Mouse (Mus musculus) bone marrow, adult 2 months (tissue): ENCODE measurements at regions not wholly inside any gene's neighbourhood (a gene's known extent, or its start where the extent isn't known, plus 50 kb on each side); places are given as distances from the start of the nearest gene placed in this dataset.

Source experiments
- H3K27ac ChIP-seq: fragments of 200-500 bp; 2 replicates; pipeline ENCODE4 v1.5.1; 2012; ENCODE audit warnings: low read depth, mild to moderate bottlenecking, control low read depth, inconsistent platforms, low read length; ENCODE audit not compliant: control insufficient read depth, poor library complexity, insufficient read depth
- H3K4me1 ChIP-seq: fragments of 200-500 bp; 2 replicates; pipeline ENCODE4 v1.6.1; 2011; ENCODE audit warnings: low read length; ENCODE audit not compliant: control insufficient read depth, insufficient read depth
- H3K4me3 ChIP-seq: fragments of 200-500 bp; replicated peaks from 2 replicates; pipeline ENCODE3; 2011; ENCODE audit warnings: mild to moderate bottlenecking, low read depth, low read length, control low read depth; ENCODE audit not compliant: control insufficient read depth
- CTCF ChIP-seq: fragments of 200-500 bp; IDR thresholded peaks from 2 replicates; pipeline ENCODE4 v1.5.1; 2011; ENCODE audit warnings: low read length, control low read depth; ENCODE audit not compliant: control insufficient read depth, insufficient read depth
- POLR2A ChIP-seq: fragments of 200-500 bp; IDR thresholded peaks from 2 replicates; pipeline ENCODE4 v1.6.1; 2011; ENCODE audit warnings: low read depth, mild to moderate bottlenecking, control low read depth, low read length, borderline replicate concordance; ENCODE audit not compliant: control insufficient read depth
- WGBS: fragments of 180-500 bp; shearing (Covaris S2); methylation state at CpG from one replicate; pipeline ENCODE4 v1.1.7; 2018; 5-methylcytosine and 5-hydroxymethylcytosine counted together

- Histone ChIP-seq H3K27ac (no peak overlapping the region), H3K4me1 (no peaks in the 10 kb centered on the region), H3K4me3 (no peak overlapping the region)
- WGBS, result 65% methylated on average over 24 of the region's 24 CpGs
- TF ChIP-seq POLR2A (no peak), CTCF (no peak)
Observed at GRCm38 (mm10) chr1:61301041-61302030, 323.6 kb downstream of the Icos start.

GRCm38 (mm10) chr1:61302570-61303071 lies 324.9 kb downstream of the Icos start:
- 88% methylated on average over 8 of the region's 8 CpGs for WGBS
- TF ChIP-seq CTCF (no peak), POLR2A (no peak)
- H3K4me1 ChIP-seq, result no peaks in the 10 kb centered on the region
- H3K4me3 ChIP-seq, result no peak overlapping the region
- no peak overlapping the region for H3K27ac ChIP-seq

GRCm38 (mm10) chr1:61306296-61306695 lies 328.6 kb downstream of the Icos start:
- Histone ChIP-seq H3K4me1 (no peaks in the 10 kb centered on the region), H3K27ac (no peak overlapping the region)
- WGBS, result 89% methylated on average over 8 of the region's 8 CpGs

DNA sequence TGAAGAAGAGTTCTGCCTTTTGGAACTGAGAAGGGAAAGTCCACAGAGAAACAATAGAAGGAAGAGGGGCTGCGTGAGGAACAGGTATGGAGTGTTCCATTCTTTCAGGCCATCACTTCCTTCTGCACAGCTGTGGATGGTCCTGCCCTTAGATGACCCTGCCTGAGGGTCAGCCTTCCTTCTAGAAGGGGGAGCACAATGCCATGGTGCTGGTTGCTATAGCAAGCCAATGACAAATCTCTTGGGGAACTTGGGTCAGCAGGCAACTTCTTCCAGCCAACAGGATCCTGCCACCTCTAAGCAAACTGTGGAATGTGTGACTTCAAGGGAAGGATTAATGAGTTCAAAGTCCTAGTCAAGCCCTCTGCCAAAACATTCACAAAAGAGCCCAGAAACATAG lies 329.1 kb upstream of the Pard3b start:
- H3K27ac ChIP-seq, result no peak overlapping the region
- no peak overlapping the region for H3K4me3 ChIP-seq
- 70% methylated on average over 1 of the region's 1 CpGs for WGBS
- H3K4me1 ChIP-seq, result no peaks in the 10 kb centered on the region
- TF ChIP-seq POLR2A, result no peak
- TF ChIP-seq CTCF, result no peak

More at GRCm38 (mm10) chr1:61306296-61306695, 328.6 kb downstream of the Icos start:
- TF ChIP-seq CTCF (no peak), POLR2A (no peak)
- H3K4me3 ChIP-seq, result no peak overlapping the region

- no peak overlapping the region for H3K27ac ChIP-seq
- WGBS, result 81% methylated on average over 3 of the region's 3 CpGs
- TF ChIP-seq POLR2A (no peak), CTCF (no peak)
- no peaks in the 10 kb centered on the region for H3K4me1 ChIP-seq
- H3K4me3 ChIP-seq, result no peak overlapping the region
Observed at GRCm38 (mm10) chr1:61310063-61310760, 328.4 kb upstream of the Pard3b start.

- TF ChIP-seq POLR2A (no peak), CTCF (no peak)
- Histone ChIP-seq H3K4me1 (no peaks in the 10 kb centered on the region), H3K27ac (no peak overlapping the region), H3K4me3 (no peak overlapping the region)
- 61% methylated on average over 2 of the region's 2 CpGs for WGBS
Observed at GRCm38 (mm10) chr1:61310761-61311090, 327.9 kb upstream of the Pard3b start.

DNA sequence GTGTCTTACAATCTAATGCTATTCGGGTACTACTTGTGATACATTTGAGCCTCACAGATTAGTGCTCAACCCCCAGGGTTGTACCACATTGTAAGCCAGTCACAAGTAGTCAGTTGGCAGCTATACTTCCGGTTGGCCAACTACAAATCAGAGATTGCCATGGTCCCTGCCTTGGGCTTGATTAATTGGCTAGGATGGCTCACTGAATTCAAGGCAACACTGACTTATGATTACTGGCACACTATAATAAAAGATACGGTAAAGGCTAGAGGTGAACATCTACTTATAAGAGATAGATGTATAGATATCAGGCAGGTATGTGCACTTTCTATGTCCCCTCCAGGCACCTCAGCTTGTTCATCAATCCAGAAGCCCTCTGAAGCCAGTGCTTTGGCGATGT lies 325.4 kb upstream of the Pard3b start:
- WGBS, result 79% methylated on average over 4 of the region's 4 CpGs
- H3K27ac ChIP-seq, result no peak overlapping the region

GRCm38 (mm10) chr1:61316261-61316660 lies 322.4 kb upstream of the Pard3b start:
- Histone ChIP-seq H3K27ac (no peak overlapping the region), H3K4me1 (no peaks in the 10 kb centered on the region), H3K4me3 (no peak overlapping the region)
- WGBS, result 85% methylated on average over 4 of the region's 4 CpGs
- TF ChIP-seq POLR2A (no peak), CTCF (no peak)

More for the DNA sequence above, 325.4 kb upstream of the Pard3b start:
- no peak for TF ChIP-seq CTCF
- TF ChIP-seq POLR2A, result no peak
- Histone ChIP-seq H3K4me1 (no peaks in the 10 kb centered on the region), H3K4me3 (no peak overlapping the region)
